In the genomic region with DNA sequence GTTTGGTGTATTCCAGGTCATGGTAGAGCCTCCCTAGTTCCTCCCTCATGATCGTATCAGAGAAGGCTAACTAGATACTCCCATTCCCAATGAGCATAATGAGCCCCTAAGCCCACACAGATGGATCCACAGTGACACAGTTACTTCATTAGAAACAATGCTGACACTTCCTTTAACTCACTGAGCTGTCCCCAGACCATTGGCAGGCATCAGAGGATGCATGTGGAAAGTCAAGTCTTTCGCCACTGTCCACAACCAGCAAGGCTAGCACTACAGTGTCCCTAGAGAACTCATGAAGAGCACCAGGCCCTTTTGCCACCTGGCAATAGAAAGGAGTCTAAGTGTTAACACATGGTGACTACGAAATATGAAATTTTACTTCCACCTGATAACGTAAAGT, we compare ENCODE assay signal across 25 mouse cellular contexts.
"Had no signal": no experiment of that assay in that cellular context is flagged by ENCODE, and none has a peak within 500 bp of the region (broad histone marks: within the 10 kb centered on the region; RNA-seq: fewer than 3 reads in every experiment).

No protein-coding gene starts in this region.

- DNase-seq: gastrocnemius, postnatal 14 days; gastrocnemius, postnatal 36 days; heart, adult 18-20 months; heart, postnatal 10 days; heart, postnatal 4 days; kidney, adult 18-20 months; kidney, adult 8-10 months; kidney, postnatal 10 days; kidney, postnatal 25 days; kidney, postnatal 4 days; liver; liver, embryonic 13.5 days had no signal

- H3K27ac ChIP-seq: heart, embryonic 10.5 days; hindbrain, embryonic 10.5 days; hindbrain, embryonic 12.5 days; hindbrain, embryonic 14.5 days; intestine, embryonic 15.5 days; layer of hippocampus, adult 2 months; left cerebral cortex, adult 2 months; limb, embryonic 10.5 days; limb, embryonic 12.5 days; liver, embryonic 13.5 days had no signal

- ATAC-seq: hindbrain, embryonic 16.5 days; inflammation-experienced regulatory T-cells, adult 6 months; intestine, embryonic 15.5 days; intestine, postnatal 0 days had no signal

- H3K4me3 ChIP-seq: heart, embryonic 10.5 days; heart, embryonic 12.5 days; hindbrain, embryonic 10.5 days; hindbrain, embryonic 12.5 days; intestine, embryonic 15.5 days; layer of hippocampus, adult 2 months; left cerebral cortex, adult 2 months; limb, embryonic 10.5 days; limb, embryonic 12.5 days; liver, embryonic 13.5 days had no signal
